Mouse (Mus musculus) heart, embryonic 10.5 days (tissue): ENCODE data around the gene Acod1. TPM values are rescaled to one million over a fixed set of nuclear protein-coding genes. Genes with fewer than 3 reads are reported as not detected.

Experiments used
- DNase-seq: peaks from one replicate; pipeline ENCODE4 v3.0.0-alpha.2; 2017; ENCODE audit warnings: low spot score
- H3K27ac ChIP-seq: fragments of 300-500 bp; sonication (generic); 2 replicates; pipeline ENCODE4 v1.5.1; 2016; ENCODE audit warnings: mild to moderate bottlenecking
- H3K27me3 ChIP-seq: fragments of 300-500 bp; sonication (generic); 2 replicates; pipeline ENCODE4 v1.6.1; 2016; ENCODE audit warnings: mild to moderate bottlenecking; ENCODE audit not compliant: poor library complexity, insufficient read depth, severe bottlenecking
- H3K36me3 ChIP-seq: fragments of 300-500 bp; sonication (generic); 2 replicates; pipeline ENCODE4 v1.6.1; 2016; ENCODE audit warnings: mild to moderate bottlenecking, moderate library complexity
- H3K4me1 ChIP-seq: fragments of 300-500 bp; sonication (generic); 2 replicates; pipeline ENCODE4 v1.6.1; 2016; ENCODE audit warnings: mild to moderate bottlenecking
- H3K4me3 ChIP-seq: fragments of 300-500 bp; sonication (generic); 2 replicates; pipeline ENCODE4 v1.5.1; 2016; ENCODE audit warnings: mild to moderate bottlenecking, moderate library complexity
- H3K9me3 ChIP-seq: fragments of 300-500 bp; sonication (generic); 2 replicates; pipeline ENCODE4 v1.6.1; 2016; ENCODE audit warnings: mild to moderate bottlenecking, moderate library complexity
- WGBS: fragments of 180-500 bp; shearing (Covaris S2); methylation state at CpG from one replicate; pipeline ENCODE4 v1.1.7; 2016; 5-methylcytosine and 5-hydroxymethylcytosine counted together
- polyA plus RNA-seq: library from polyadenylated mRNA; unstranded; fragments of >200 nt; fragmentation: Nextera tagmentation; extraction: Ambion mirVana; gene quantifications from 2 replicates; pipeline ENCODE4 v1.2.1, GENCODE M21; 2016

Gene Acod1
- polyA plus RNA-seq, 1 experiment from 2014 or later = 0.08 TPM

DNA sequence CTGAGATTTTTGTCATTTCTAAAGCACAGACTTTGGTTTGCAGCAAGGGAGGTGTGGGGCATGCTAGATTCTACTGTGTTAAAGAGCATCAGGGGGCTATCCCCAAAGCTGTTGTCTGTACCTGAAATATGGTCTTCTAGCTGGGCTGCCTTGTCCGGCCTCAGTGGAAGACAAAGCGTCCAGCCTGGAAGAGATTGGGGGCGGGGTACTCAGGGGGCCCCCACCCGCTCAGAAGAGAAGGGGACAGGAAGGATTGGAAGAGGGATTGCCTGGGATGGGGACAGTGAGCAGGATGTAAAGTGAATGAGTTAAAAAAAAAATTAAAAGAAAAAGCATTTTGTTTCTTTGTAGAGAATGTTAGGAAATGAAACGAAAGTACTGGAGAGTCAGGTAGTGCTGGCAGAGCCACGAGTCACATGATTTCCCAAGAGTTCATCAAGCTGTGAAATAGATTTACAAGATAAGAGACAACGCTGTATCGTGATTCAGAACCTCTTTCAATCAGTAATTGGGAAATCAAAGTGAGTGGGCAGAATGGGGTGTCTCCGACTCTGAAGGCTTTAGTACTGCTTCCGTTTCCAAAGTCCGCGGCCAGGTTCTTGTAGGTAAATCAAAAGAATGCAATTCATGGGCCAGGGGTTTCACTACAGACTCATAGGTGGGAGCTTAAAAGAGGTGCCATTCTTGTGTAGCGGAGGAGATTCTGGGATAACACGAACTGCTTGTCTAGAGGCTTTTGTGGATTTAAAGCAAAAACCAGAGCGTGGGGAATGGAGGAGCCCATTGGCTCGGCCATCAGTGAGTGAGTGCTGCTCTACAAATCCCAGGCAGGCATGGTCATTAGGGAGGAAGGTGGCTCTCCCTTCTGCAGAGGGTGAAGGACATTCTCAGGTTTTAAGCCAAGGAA, 31.5 kb downstream of the Acod1 start:
- peaks cover 54% of the 10 kb centered on the region for H3K36me3 ChIP-seq
- H3K4me1 ChIP-seq = no peaks in the 10 kb centered on the region
- no peak for DNase-seq
- no peaks in the 10 kb centered on the region for H3K9me3 ChIP-seq
- no peak overlapping the region for H3K4me3 ChIP-seq
- H3K27me3 ChIP-seq = no peaks in the 10 kb centered on the region
- 90% methylated on average over 16 of the region's 16 CpGs for WGBS
- H3K27ac ChIP-seq = no peak overlapping the region

DNA sequence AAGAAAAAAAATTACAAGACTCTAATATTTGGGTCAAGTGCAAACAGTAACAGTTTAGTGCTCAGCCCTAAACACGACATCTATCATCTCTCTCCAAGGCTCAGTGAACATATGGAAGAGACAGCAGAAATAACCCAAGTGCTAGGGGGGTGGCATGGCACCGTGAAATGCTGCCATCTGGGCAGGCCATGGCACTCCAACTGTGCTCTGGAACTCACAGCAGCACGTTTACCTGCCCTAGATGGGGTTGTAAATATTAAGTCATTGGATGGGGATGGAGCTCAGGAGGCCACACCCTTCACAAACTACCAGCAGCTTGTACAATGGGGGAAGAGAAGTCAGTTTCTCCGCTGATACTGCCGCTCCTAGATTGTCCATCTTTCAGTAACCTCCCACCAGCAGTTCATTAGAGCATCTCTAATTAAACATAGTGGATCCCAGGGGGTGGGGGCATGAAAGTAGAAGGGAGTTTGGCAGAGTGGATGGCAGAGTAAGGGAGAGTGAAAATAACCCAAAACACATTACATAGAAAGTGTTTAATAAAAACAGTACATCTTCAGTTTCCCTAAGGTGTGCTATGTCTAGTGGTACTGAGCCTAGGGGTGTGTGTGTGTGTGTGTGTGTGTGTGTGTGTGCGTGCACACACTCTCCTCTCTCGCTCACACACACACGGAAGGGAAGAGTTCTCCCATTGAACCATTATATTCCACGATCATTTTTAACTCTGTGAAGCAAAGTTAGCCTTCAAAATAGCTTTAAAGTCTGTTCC, 32.6 kb downstream of the Acod1 start:
- Histone ChIP-seq H3K27me3 (no peaks in the 10 kb centered on the region), H3K4me1 (no peaks in the 10 kb centered on the region), H3K36me3 (peaks cover 47% of the 10 kb centered on the region), H3K4me3 (no peak overlapping the region), H3K27ac (no peak overlapping the region), H3K9me3 (no peaks in the 10 kb centered on the region)
- WGBS = 85% methylated on average over 9 of the region's 9 CpGs
- no peak for DNase-seq

DNA sequence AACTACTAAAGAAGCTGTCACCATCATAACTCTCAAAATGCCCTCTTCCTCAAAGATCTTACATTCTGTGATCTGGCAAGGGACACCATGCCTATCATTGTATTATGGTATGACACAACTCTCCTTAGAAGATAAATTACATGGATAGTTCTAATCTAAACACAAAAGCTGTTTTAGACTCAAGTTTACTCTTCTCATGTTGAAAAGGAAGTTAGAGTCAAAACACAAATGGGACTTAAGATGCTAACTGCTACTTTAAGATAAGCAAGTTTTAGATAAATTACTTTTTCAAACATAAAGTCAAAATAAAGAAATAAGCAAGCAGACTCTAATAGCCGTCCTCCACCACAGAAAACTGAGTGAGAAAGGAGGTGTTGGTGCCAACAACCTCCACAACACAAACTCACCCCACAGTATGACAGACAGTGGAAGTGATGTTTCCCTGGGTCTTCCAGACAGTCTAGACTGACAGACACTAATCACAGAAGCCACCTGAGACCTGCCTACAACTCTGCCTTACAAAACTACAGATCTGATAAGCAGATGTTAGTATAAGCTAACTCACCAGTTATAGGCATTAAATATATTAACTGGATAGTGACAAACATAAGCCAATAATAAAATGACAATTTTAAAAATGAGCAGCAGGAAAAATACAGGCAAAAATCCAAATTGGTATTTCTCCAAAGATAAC, 39.2 kb downstream of the Acod1 start:
- WGBS = 87% methylated on average over 1 of the region's 1 CpGs
- Histone ChIP-seq H3K4me3 (no peak overlapping the region), H3K4me1 (no peaks in the 10 kb centered on the region), H3K36me3 (peaks cover 61% of the 10 kb centered on the region), H3K27me3 (no peaks in the 10 kb centered on the region), H3K27ac (no peak overlapping the region), H3K9me3 (no peaks in the 10 kb centered on the region)
- DNase-seq = no peak

DNA sequence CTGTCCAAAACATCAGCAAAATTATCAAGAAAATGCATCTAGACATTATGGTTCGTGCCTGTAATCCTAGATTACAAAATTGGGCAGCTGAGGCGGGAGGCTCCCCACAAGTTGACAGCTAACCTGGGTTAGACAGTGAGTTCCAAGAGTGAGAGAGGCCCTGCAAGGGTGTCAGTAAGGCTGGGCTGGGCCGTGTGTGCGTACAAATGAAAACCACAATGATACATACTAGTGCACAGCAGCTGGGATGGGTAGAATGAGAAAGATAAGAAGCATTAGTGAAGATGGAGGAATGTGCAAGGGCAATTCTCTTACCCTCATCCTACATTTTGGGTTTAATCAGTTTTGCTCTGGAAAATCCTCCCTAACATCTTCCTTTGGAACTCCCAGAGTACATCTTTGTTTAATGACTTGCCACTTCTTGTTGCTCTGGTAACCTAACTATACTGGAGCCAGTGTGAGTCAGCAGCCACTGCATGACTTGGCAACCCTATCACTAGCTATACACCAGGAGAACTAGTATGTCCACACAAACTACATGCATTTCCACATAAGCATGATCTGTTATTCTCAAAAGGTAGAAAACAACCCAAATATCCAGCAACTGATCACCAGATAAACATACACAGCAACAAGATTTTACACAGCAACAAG, 40.0 kb downstream of the Acod1 start:
- Histone ChIP-seq H3K4me1 (no peaks in the 10 kb centered on the region), H3K27me3 (no peaks in the 10 kb centered on the region), H3K4me3 (no peak overlapping the region), H3K9me3 (no peaks in the 10 kb centered on the region), H3K27ac (no peak overlapping the region), H3K36me3 (peaks cover 68% of the 10 kb centered on the region)
- WGBS = 88% methylated on average over 4 of the region's 4 CpGs
- DNase-seq = no peak

DNA sequence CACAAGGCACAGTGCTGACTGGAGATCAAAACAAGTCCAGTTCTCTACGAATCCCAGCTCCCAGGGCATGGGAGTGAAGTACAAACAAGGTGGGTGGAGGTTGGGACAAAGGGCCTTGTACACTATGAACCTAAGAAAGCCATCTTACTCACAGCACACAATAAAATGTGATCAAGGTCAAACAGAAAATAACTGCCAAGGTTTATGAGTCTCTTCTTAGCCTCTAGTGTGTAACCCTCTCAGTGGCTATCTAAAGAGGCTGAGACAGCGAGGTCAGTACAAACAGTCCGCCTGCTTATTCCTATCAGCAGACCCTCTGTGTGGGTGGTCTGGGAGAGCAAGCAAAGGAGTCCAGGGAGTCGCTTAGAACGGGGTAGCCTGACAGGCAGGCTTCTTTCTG, 41.1 kb downstream of the Acod1 start:
- Histone ChIP-seq H3K4me3 (no peak overlapping the region), H3K27ac (no peak overlapping the region), H3K9me3 (no peaks in the 10 kb centered on the region), H3K4me1 (no peaks in the 10 kb centered on the region), H3K36me3 (peaks cover 67% of the 10 kb centered on the region), H3K27me3 (no peaks in the 10 kb centered on the region)
- no peak for DNase-seq
- WGBS = 56% methylated on average over 5 of the region's 5 CpGs

DNA sequence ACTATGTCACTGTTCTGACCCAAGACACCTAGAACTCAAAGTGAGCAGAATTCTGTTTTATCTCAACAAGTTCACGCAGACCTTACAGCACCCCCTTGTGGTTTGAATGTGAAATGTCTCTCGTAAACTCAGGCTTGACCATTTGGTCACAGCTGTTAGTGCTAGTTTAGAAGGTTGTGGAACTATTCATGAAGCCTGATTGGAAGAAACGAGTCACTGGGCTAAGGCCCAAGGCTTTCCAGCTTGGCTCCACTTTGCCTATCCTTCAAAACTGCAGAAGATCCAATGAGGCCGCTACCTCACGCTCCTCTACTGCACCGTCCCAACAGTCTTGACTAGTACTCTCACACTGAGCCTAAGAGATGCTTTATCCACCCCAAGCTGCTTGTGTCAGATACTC, 41.8 kb downstream of the Acod1 start:
- no peak overlapping the region for H3K4me3 ChIP-seq
- H3K4me1 ChIP-seq = 0 out of 2 replicates have a peak, but pooled peaks cover 2% of the 10 kb centered on the region
- H3K9me3 ChIP-seq = no peaks in the 10 kb centered on the region
- no peak for DNase-seq
- H3K36me3 ChIP-seq = peaks cover 63% of the 10 kb centered on the region
- H3K27ac ChIP-seq = no peak overlapping the region
- 73% methylated on average over 6 of the region's 6 CpGs for WGBS
- no peaks in the 10 kb centered on the region for H3K27me3 ChIP-seq

DNA sequence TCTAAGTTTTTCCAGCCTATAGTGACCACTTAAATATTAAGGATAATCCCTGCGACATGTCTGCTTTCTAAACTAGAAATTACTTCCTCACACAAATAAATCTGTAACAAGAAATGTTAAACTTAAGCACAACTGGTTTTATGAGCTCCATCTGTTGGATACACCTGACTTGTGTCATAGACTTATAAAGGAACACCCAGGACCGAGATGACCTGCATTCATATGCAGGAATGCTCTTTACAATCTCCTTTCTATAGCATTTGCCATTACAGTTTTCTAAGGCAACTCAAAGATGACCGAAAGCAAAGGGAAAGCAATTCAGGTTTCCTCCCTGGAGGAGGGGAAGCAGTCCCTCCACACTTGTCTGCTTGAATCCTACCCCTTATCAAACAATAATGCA, 46.5 kb downstream of the Acod1 start:
- Histone ChIP-seq H3K27ac (no peak overlapping the region), H3K4me1 (peaks cover 16% of the 10 kb centered on the region; the same call in 1 of the 2 replicates), H3K4me3 (no peak overlapping the region), H3K36me3 (peaks cover 42% of the 10 kb centered on the region), H3K27me3 (no peaks in the 10 kb centered on the region), H3K9me3 (no peaks in the 10 kb centered on the region)
- no peak for DNase-seq
- 86% methylated on average over 3 of the region's 3 CpGs for WGBS

DNA sequence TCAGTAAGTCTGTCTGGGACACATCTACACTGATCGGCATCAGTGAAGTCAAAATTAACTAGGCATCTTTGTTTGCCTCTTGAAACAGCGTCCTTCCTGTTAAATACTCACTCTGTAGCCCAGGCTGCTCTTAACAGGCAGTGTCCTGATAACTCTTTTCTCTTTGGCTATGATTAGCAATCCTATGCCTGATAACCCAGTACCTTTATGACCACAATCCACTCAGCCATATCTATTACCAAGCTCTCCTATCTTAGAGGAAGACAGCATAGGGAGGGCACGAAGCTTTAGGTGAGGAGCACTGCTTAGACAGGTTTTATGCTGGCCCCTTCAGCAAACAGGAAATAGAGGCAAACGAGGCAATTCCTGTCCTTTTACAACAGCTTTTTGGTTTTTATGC, 46.9 kb downstream of the Acod1 start:
- Histone ChIP-seq H3K36me3 (peaks cover 39% of the 10 kb centered on the region), H3K4me1 (peaks cover 16% of the 10 kb centered on the region; the same call in 1 of the 2 replicates)
- WGBS = 51% methylated on average over 4 of the region's 4 CpGs

DNA sequence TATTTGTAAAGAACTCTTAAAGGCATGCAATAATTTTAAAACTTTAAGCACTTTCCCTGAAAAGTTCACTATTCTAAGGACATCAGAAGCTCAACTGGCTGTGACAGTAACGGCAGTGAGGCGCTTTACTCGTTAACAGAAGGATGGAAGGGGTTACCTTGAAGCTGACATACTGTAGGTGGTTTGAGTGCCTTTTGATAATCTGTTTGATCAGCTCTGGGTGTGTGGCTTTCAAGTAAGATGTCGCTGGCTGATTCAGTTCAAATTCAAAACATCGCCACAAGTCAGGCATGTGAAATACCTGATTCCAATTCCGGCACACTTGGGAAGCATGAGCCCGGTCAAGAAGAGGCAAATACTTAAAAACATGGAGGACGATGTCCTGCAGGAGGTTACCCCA, 48.3 kb downstream of the Acod1 start:
- no peak for DNase-seq
- 87% methylated on average over 8 of the region's 8 CpGs for WGBS
- Histone ChIP-seq H3K27me3 (no peaks in the 10 kb centered on the region), H3K27ac (no peak overlapping the region), H3K36me3 (peaks cover 30% of the 10 kb centered on the region), H3K4me3 (no peak overlapping the region), H3K9me3 (no peaks in the 10 kb centered on the region), H3K4me1 (peaks cover 16% of the 10 kb centered on the region; the same call in 1 of the 2 replicates)

More for the DNA sequence above, 46.9 kb downstream of the Acod1 start:
- no peaks in the 10 kb centered on the region for H3K9me3 ChIP-seq
- DNase-seq = no peak
- H3K4me3 ChIP-seq = no peak overlapping the region
- no peaks in the 10 kb centered on the region for H3K27me3 ChIP-seq
- H3K27ac ChIP-seq = no peak overlapping the region

DNA sequence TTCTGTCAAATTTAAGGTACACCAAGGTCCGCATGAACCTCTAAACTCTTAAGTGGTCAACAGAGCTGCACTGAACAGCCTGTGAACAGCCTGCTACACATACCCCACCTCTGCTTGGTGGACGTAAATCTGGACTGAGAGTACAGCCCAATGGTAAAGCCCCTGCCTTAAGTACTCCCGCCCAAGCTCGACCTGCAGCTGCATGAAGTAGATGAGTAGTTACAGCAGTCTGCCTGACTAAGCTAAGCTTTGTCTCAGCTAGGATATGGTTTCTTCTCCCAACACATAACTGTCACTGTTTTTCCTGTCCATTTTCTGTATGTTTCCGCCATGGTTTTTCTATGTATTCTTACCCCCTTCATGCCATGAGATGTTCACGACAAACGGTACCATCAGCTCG, 49.0 kb downstream of the Acod1 start:
- Histone ChIP-seq H3K9me3 (no peaks in the 10 kb centered on the region), H3K27ac (no peak overlapping the region), H3K27me3 (no peaks in the 10 kb centered on the region), H3K4me1 (peaks cover 16% of the 10 kb centered on the region; the same call in 1 of the 2 replicates), H3K4me3 (no peak overlapping the region), H3K36me3 (peaks cover 29% of the 10 kb centered on the region)
- 92% methylated on average over 8 of the region's 8 CpGs for WGBS
- no peak for DNase-seq

DNA sequence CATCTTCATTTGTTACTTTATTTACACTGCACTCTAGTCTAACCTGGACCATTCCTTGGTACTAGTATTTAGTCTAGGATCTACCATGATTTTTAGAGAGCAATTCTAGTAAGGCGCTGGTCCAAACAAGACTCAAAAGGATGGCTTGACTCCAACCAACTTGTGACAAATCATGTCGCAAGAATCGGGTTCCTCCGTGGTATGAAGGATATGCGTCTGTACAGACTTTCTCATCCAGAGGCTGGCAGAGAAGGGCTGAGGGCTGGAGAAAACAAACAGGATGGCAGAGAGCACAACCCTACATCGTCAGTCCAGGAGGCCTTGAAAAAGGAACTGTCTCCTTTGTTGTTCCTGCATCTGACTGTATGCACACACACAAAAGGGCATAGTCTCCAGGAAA, 49.8 kb downstream of the Acod1 start:
- Histone ChIP-seq H3K4me1 (peaks cover 16% of the 10 kb centered on the region; the same call in 1 of the 2 replicates), H3K36me3 (peaks cover 22% of the 10 kb centered on the region), H3K27ac (no peak overlapping the region), H3K4me3 (no peak overlapping the region), H3K9me3 (no peaks in the 10 kb centered on the region), H3K27me3 (no peaks in the 10 kb centered on the region)
- no peak for DNase-seq
- 86% methylated on average over 6 of the region's 6 CpGs for WGBS

DNA sequence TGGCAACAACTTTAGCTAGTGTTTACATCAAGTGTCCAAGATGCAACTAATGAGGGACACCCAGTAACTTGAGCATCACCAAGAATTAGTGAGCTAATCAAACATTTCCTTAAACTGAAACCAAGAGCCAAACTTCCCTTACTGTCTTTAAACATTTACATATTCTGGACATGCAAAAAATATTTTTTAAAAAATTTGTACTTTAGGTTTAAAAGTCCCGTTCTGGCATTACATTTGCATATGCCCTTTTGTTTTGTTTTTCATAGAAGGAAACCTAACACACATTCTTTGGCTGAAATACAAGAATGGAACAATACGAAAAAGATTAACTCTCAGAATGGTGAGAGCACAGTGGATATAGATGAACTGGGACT, 51.4 kb downstream of the Acod1 start:
- Histone ChIP-seq H3K4me3 (peak overlapping the region; percentile 89), H3K4me1 (peaks cover 16% of the 10 kb centered on the region; the same call in 1 of the 2 replicates), H3K27me3 (no peaks in the 10 kb centered on the region), H3K27ac (peak overlapping the region; percentile 100), H3K36me3 (peaks cover 18% of the 10 kb centered on the region), H3K9me3 (no peaks in the 10 kb centered on the region)
- no peak for DNase-seq
- WGBS = 6% methylated on average over 2 of the region's 2 CpGs
